Mouse (Mus musculus) liver, embryonic 16.5 days (tissue): Measurements from ENCODE around the gene Adk. TPM values are rescaled to one million over a fixed set of nuclear protein-coding genes. Genes with fewer than 3 reads are reported as not detected.

Source experiments
- ATAC-seq: fragments of 200-750 bp; cut with Nextera tagmentation; 2 replicates; pipeline ENCODE4 v1.8.0; 2017; ENCODE audit warnings: low read depth, mild to moderate bottlenecking, moderate number of reproducible peaks, moderate library complexity
- H3K27ac ChIP-seq: fragments of 300-500 bp; sonication (generic); 2 replicates; pipeline ENCODE4 v1.5.1; 2014; ENCODE audit warnings: mild to moderate bottlenecking, low read length
- H3K27me3 ChIP-seq: fragments of 300-500 bp; sonication (generic); 2 replicates; pipeline ENCODE4 v1.6.1; 2014; ENCODE audit warnings: low read depth, low read length, mixed read lengths; ENCODE audit not compliant: control insufficient read depth, insufficient read depth
- H3K36me3 ChIP-seq: fragments of 300-500 bp; sonication (generic); 2 replicates; pipeline ENCODE4 v1.6.1; 2014; ENCODE audit warnings: mild to moderate bottlenecking; ENCODE audit not compliant: control insufficient read depth, insufficient read depth
- H3K4me1 ChIP-seq: fragments of 300-500 bp; sonication (generic); 2 replicates; pipeline ENCODE4 v1.6.1; 2014; ENCODE audit warnings: low read depth, low read length, mixed read lengths; ENCODE audit not compliant: control insufficient read depth
- H3K4me2 ChIP-seq: fragments of 300-500 bp; sonication (generic); 2 replicates; pipeline ENCODE4 v1.6.1; 2014; ENCODE audit warnings: low read depth, low read length, mixed read lengths
- H3K4me3 ChIP-seq: fragments of 300-500 bp; sonication (generic); 2 replicates; pipeline ENCODE4 v1.5.1; 2014; ENCODE audit warnings: low read depth, mild to moderate bottlenecking, low read length
- H3K9ac ChIP-seq: fragments of 300-500 bp; sonication (generic); 2 replicates; pipeline ENCODE4 v1.6.1; 2014; ENCODE audit warnings: low read depth, low read length
- H3K9me3 ChIP-seq: fragments of 300-500 bp; sonication (generic); replicated peaks from 2 replicates; pipeline ENCODE4 v1.6.1; 2016; ENCODE audit warnings: low read length; ENCODE audit not compliant: control insufficient read depth
- WGBS: fragments of 180-500 bp; shearing (Covaris S2); extraction: QIAGEN DNeasy Blood & Tissue Kit; methylation state at CpG from one replicate; pipeline ENCODE4 v1.1.7; 2014; ENCODE audit not compliant: insufficient replicate concordance; 5-methylcytosine and 5-hydroxymethylcytosine counted together
- polyA plus RNA-seq: library from polyadenylated mRNA; unstranded; fragments of >200 nt; fragmentation: Nextera tagmentation; extraction: Ambion mirVana; gene quantifications from 2 replicates; pipeline ENCODE4 v1.2.1, GENCODE M21; 2015

Gene Adk
- polyA plus RNA-seq, 1 experiment from 2014 or later, result 224 TPM

GRCm38 (mm10) chr14:21074398-21075320 lies 22.3 kb downstream of the Adk start:
- peaks cover 38% of the 10 kb centered on the region for H3K4me1 ChIP-seq
- H3K36me3 ChIP-seq, result no peaks in the 10 kb centered on the region
- peak; percentile 14 for ATAC-seq

DNA sequence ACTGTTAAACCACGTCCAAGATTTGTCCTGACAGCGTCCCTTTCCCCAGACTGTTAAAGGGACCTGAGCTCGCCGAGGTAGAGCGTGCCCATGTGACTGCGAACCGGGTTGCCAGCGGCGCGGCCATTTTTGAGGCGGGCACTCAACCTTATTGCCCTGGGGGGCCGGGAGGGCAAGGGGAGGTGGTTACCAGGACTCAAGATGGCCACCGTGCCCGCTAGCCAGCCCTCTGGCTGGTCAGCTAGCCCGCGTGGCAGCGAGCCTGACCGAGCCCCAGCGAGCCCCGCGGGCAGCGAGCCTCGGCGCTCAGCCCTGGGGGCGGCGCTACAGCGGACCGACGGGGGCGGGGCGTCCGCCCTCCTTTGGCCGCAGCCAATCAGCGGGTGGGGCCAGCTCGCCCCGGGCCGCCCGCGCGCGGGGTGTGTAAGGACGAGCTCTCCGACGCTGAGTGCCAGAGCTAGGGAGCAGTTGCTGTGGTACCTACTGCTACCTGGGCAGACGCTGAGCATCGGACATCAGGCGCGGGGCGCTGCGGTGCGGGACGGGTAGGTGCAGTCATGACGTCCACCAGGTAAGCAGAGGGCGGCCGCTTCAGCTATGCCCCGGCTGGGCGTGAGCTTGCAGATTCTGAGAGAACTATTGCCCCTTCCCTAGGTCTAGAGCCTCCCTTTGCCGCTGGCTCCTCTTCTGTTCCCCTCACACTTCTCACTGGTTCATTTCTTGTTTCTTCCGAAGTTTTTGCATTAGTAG lies 23.6 kb downstream of the Adk start:
- Histone ChIP-seq H3K9me3 (no peaks in the 10 kb centered on the region), H3K4me3 (peak overlapping the region; percentile 84), H3K36me3 (no peaks in the 10 kb centered on the region), H3K27ac (peak overlapping the region; percentile 96), H3K4me1 (peaks cover 43% of the 10 kb centered on the region), H3K27me3 (no peaks in the 10 kb centered on the region), H3K9ac (peak overlapping the region; percentile 88), H3K4me2 (peak overlapping the region; percentile 90)
- peak; percentile 93 for ATAC-seq
- WGBS, result under 1% methylated on average over 56 of the region's 59 CpGs

More at GRCm38 (mm10) chr14:21074398-21075320, 22.3 kb downstream of the Adk start:
- peak overlapping the region; percentile 90 for H3K4me2 ChIP-seq
- peak overlapping the region; percentile 84 for H3K4me3 ChIP-seq
- no peaks in the 10 kb centered on the region for H3K9me3 ChIP-seq
- peak overlapping the region; percentile 96 for H3K27ac ChIP-seq
- WGBS, result 24% methylated on average over 11 of the region's 11 CpGs
- no peaks in the 10 kb centered on the region for H3K27me3 ChIP-seq
- peak overlapping the region; percentile 88 for H3K9ac ChIP-seq

DNA sequence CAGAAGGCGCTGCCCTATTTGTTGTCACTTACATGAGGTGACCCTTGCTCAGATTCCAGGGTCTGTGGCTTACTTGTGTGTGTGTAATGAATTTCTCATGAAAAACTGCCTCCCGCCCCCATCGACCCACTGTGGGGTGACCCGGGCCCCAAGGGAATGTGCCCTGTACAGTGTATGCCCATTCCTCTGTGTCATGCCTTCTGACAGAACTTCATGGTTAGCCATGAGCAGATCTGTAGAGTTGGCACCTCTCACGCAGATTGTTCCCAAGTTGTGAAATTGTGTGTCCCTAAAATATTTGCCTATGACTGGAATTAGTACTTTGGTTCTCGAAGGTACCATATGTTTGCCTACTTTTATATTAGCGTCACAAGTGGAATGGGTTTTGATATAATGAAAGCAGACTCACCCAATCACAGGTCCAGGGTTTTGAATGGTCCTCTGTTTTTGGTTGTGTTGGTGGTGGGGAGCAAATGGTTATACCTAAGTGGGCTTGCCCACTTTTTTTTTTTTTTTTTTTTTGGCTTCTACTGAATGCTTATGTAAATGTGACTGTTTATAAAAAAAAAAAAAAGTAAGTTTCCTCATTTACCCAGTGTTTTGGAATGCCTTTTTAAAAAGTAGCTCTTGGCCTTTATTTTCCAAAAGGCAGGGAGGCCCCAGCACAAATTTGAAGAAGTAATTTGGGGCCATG lies 24.3 kb downstream of the Adk start:
- 26% methylated on average over 7 of the region's 7 CpGs for WGBS
- Histone ChIP-seq H3K4me2 (peak overlapping the region; percentile 90), H3K27me3 (no peaks in the 10 kb centered on the region), H3K36me3 (no peaks in the 10 kb centered on the region), H3K9me3 (no peaks in the 10 kb centered on the region), H3K4me3 (peak overlapping the region; percentile 84), H3K4me1 (peaks cover 45% of the 10 kb centered on the region), H3K9ac (peak overlapping the region; percentile 88), H3K27ac (peak overlapping the region; percentile 92)
- ATAC-seq, result peak; percentile 12

DNA sequence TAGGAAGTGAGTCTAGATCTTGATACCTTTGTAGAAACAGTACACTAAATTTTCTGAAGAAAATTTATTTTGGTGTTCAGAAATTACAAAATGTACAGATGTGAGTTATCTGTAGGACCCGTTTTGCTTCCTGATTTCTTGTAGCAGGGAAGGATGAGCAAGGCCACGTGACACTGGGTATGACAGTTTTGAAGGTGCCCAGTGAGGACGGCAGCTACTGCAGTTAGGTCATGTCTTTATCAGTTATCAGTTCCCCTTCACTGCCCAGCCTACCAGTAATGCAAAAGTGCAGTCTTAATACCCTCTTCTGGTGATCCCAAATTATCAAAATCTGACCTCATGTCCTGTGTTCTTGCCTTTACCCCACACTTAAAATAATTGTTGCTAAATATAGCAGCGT lies 25.6 kb downstream of the Adk start:
- H3K9ac ChIP-seq, result peak overlapping the region; percentile 56; the same call in 1 of the 2 replicates
- H3K4me1 ChIP-seq, result peaks cover 45% of the 10 kb centered on the region
- 18% methylated on average over 4 of the region's 4 CpGs for WGBS
- peak overlapping the region; percentile 20; the same call in 1 of the 2 replicates for H3K27ac ChIP-seq
- no peaks in the 10 kb centered on the region for H3K27me3 ChIP-seq
- ATAC-seq, result no peak
- peak overlapping the region; percentile 90 for H3K4me2 ChIP-seq
- no peaks in the 10 kb centered on the region for H3K36me3 ChIP-seq
- peak overlapping the region; percentile 84 for H3K4me3 ChIP-seq
- H3K9me3 ChIP-seq, result no peaks in the 10 kb centered on the region

GRCm38 (mm10) chr14:21078511-21078910 lies 26.1 kb downstream of the Adk start:
- Histone ChIP-seq H3K36me3 (no peaks in the 10 kb centered on the region), H3K9me3 (no peaks in the 10 kb centered on the region), H3K4me3 (no peak overlapping the region), H3K27me3 (no peaks in the 10 kb centered on the region), H3K9ac (peak overlapping the region; percentile 41; the same call in 1 of the 2 replicates), H3K4me1 (peaks cover 41% of the 10 kb centered on the region), H3K27ac (peak overlapping the region; percentile 48; the same call in 1 of the 2 replicates), H3K4me2 (peak overlapping the region; percentile 90; the same call in 1 of the 2 replicates)
- no peak for ATAC-seq

- peaks cover 28% of the 10 kb centered on the region for H3K4me1 ChIP-seq
- no peaks in the 10 kb centered on the region for H3K27me3 ChIP-seq
- no peaks in the 10 kb centered on the region for H3K36me3 ChIP-seq
- H3K9ac ChIP-seq, result no peak overlapping the region
- no peak overlapping the region for H3K27ac ChIP-seq
- no peak for ATAC-seq
- no peak overlapping the region for H3K4me2 ChIP-seq
- no peaks in the 10 kb centered on the region for H3K9me3 ChIP-seq
- WGBS, result 33% methylated on average over 1 of the region's 1 CpGs
- no peak overlapping the region for H3K4me3 ChIP-seq
Measured at GRCm38 (mm10) chr14:21082823-21083222, 30.4 kb downstream of the Adk start.

DNA sequence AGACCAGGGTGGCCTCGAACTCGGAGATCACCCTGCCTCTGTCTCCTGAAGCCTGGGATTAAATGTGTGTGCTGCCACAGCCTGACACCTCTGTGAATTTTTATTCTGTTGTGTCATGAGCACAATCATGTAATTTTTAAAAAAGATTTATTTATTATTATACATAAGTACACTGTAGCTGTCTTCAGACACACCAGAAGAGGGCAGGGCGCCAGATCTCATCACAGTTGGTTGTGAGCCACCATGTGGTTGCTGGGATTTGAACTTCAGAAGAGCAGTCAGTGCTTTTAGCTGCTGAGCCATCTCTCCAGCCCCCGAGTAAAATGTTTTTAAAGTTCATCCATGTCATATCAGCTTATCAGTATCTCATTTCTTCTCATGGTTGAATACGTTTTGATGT lies 33.3 kb downstream of the Adk start:
- peaks cover 37% of the 10 kb centered on the region for H3K4me1 ChIP-seq

DNA sequence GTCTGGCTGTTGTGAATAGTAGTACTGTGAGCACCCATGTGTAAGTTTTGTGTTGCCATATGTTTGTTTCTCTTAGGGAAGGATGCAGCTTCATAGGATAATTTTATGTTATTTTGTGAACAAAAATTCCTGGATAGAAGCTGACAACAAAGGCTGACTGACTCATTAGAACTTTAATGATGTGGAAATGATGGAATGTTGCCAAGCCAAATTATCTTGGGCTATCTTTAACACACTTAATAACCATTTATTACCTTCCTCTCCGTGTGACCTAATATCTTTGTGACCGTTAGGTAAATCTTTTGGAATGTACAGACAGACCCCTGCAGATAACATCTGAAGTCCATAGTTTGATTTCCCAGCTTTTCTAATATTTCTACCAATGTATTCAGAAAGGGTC lies 33.7 kb downstream of the Adk start:
- peaks cover 33% of the 10 kb centered on the region for H3K4me1 ChIP-seq
- no peak overlapping the region for H3K4me3 ChIP-seq
- no peak overlapping the region for H3K9ac ChIP-seq
- no peaks in the 10 kb centered on the region for H3K27me3 ChIP-seq
- no peak overlapping the region for H3K4me2 ChIP-seq
- no peak overlapping the region for H3K27ac ChIP-seq
- 46% methylated on average over 2 of the region's 2 CpGs for WGBS
- ATAC-seq, result no peak
- no peaks in the 10 kb centered on the region for H3K9me3 ChIP-seq
- no peaks in the 10 kb centered on the region for H3K36me3 ChIP-seq

More for the DNA sequence above, 33.3 kb downstream of the Adk start:
- ATAC-seq, result no peak
- no peak overlapping the region for H3K4me2 ChIP-seq
- no peaks in the 10 kb centered on the region for H3K36me3 ChIP-seq
- H3K4me3 ChIP-seq, result no peak overlapping the region
- no peak overlapping the region for H3K27ac ChIP-seq
- WGBS, result 58% methylated on average over 5 of the region's 5 CpGs
- H3K9me3 ChIP-seq, result no peaks in the 10 kb centered on the region
- no peak overlapping the region for H3K9ac ChIP-seq
- no peaks in the 10 kb centered on the region for H3K27me3 ChIP-seq
